In genomic region chr6:116139143-116139856, GRCm38 (mm10) we compare ENCODE assay signal across 11 mouse cellular contexts. TPM values are rescaled to one million over a fixed set of nuclear protein-coding genes. Genes with fewer than 3 reads are reported as not detected.
A peak's percentile ranks its signal among the peaks of the same experiment; 100 is the strongest.
DNase-seq lines count a peak whose midpoint lies in the region; ATAC-seq and TF ChIP-seq lines count a peak whose summit lies in the region.
"Had no signal": no experiment of that assay in that cellular context is flagged by ENCODE, and none has a peak within 500 bp of the region (broad histone marks: within the 10 kb centered on the region; RNA-seq: fewer than 3 reads in every experiment).

No protein-coding gene starts in this region.

- no peak overlapping the region for H3K4me2 ChIP-seq in forebrain, embryonic 14.5 days (ENCODE audit: low read length)
- H3K4me2 ChIP-seq in forebrain, embryonic 11.5 days (ENCODE audit: low read depth, low read length, severe bottlenecking), result no peak overlapping the region

- no peaks in the 10 kb centered on the region for H3K27me3 ChIP-seq in forebrain, embryonic 14.5 days (replicated peaks; ENCODE audit: control insufficient read depth, insufficient read depth, low read length)
- H3K27me3 ChIP-seq in forebrain, embryonic 11.5 days (ENCODE audit: control insufficient read depth, insufficient read depth, low read length), result no peaks in the 10 kb centered on the region

- peak; percentile 36 for DNase-seq in forebrain, embryonic 14.5 days (ENCODE audit: low spot score)
- no peak for DNase-seq in forebrain, embryonic 11.5 days (ENCODE audit: low spot score)
- no peak for DNase-seq in left cerebral cortex, adult 2 months (ENCODE audit: extremely low spot score in 1 of 2, low spot score in 2 of 2)
- no peak for DNase-seq in left cerebral cortex, adult 11 months (ENCODE audit: low spot score)
- peak; percentile 40 to 48 for DNase-seq in B cell, adult 2 months
- peak; percentile 26 for DNase-seq in embryo, embryonic 11 days
- DNase-seq in layer of hippocampus, adult 9-11 months, result no peak
- DNase-seq: adrenal gland, adult 8-10 months had no signal

- H3K4me1 ChIP-seq in forebrain, embryonic 14.5 days (ENCODE audit: control insufficient read depth, insufficient read depth, low read length), result no peaks in the 10 kb centered on the region
- no peaks in the 10 kb centered on the region for H3K4me1 ChIP-seq in forebrain, embryonic 11.5 days (replicated peaks; ENCODE audit: control insufficient read depth, insufficient read depth, low read length)

- ATAC-seq in forebrain, embryonic 14.5 days, result no peak
- no peak for ATAC-seq in forebrain, embryonic 11.5 days (replicated peaks; ENCODE audit: low FRiP score)
- no peak for ATAC-seq in monocyte, adult 5-6 weeks (replicated peaks; ENCODE audit: insufficient number of reproducible peaks, low FRiP score, low TSS enrichment, poor library complexity, severe bottlenecking)
- ATAC-seq: intestine, embryonic 16.5 days had no signal

- TF ChIP-seq CTCF in left cerebral cortex, adult 2 months (IDR thresholded peaks at IDR 0.05), result peak; percentile 60

- H3K9me3 ChIP-seq in forebrain, embryonic 14.5 days (replicated peaks; ENCODE audit: control insufficient read depth, low read length), result no peaks in the 10 kb centered on the region
- no peaks in the 10 kb centered on the region for H3K9me3 ChIP-seq in forebrain, embryonic 11.5 days (ENCODE audit: control insufficient read depth, low read length)
- H3K9me3 ChIP-seq: forebrain, embryonic 10.5 days had no signal

- H3K36me3 ChIP-seq in forebrain, embryonic 14.5 days (ENCODE audit: control insufficient read depth, insufficient read depth, low read length), result no peaks in the 10 kb centered on the region
- no peaks in the 10 kb centered on the region for H3K36me3 ChIP-seq in forebrain, embryonic 11.5 days (ENCODE audit: control insufficient read depth, insufficient read depth, low read length)

- H3K4me3 ChIP-seq in forebrain, embryonic 14.5 days (ENCODE audit: low read depth, low read length), result no peak overlapping the region
- H3K4me3 ChIP-seq in forebrain, embryonic 11.5 days (ENCODE audit: low read depth, low read length), result no peak overlapping the region
- H3K4me3 ChIP-seq in left cerebral cortex, adult 2 months, result no peak overlapping the region
- H3K4me3 ChIP-seq: forebrain, embryonic 10.5 days had no signal

- H3K27ac ChIP-seq in forebrain, embryonic 14.5 days (ENCODE audit: low read depth, low read length), result no peak overlapping the region
- H3K27ac ChIP-seq in forebrain, embryonic 11.5 days (ENCODE audit: low read depth, low read length), result no peak overlapping the region
- no peak overlapping the region for H3K27ac ChIP-seq in left cerebral cortex, adult 2 months
- H3K27ac ChIP-seq: forebrain, embryonic 10.5 days had no signal

- no peak overlapping the region for H3K9ac ChIP-seq in forebrain, embryonic 14.5 days (ENCODE audit: low read length)
- H3K9ac ChIP-seq in forebrain, embryonic 11.5 days (ENCODE audit: low read length), result no peak overlapping the region

- intact Hi-C loops in left cerebral cortex, adult 2 months (cut with DNase I), result loop anchor here (5.0 kb wide), 1 partner anchor 242 kb away; no protein-coding TSS in a partner anchor

- WGBS in forebrain, embryonic 14.5 days, result 62% methylated on average over 2 of the region's 2 CpGs
- 68% methylated on average over 2 of the region's 2 CpGs for WGBS in forebrain, embryonic 11.5 days

RNA-seq across cellular contexts. Expression of gene Tmcc1, which starts 54.0 kb away (rescaled TPM):
- 22.7 and 22.8 TPM in 2 replicates for polyA plus RNA-seq in forebrain, embryonic 14.5 days (2014; fragmentation: Nextera tagmentation; extraction: Ambion mirVana)
- 19.9 and 21.0 TPM in 2 replicates for polyA plus RNA-seq in forebrain, embryonic 11.5 days (2014; fragmentation: Nextera tagmentation; extraction: Ambion mirVana)
- 10 to 100 TPM; 72.8 to 76.7 TPM for total RNA-seq in left cerebral cortex, adult 2 months (2021)
- total RNA-seq in monocyte, adult 5-6 weeks (2017), result 102 to 131 TPM (median 105 TPM) in 3 replicates

Comparison
In these comparisons a context has a peak if more than half of its experiments do, and no peak if none do; other contexts are left out.
1. DNase-seq: peak in forebrain, embryonic 14.5 days (single experiment), B cell, adult 2 months (2 of 2) and embryo, embryonic 11 days (single experiment); none in forebrain, embryonic 11.5 days (single experiment), left cerebral cortex, adult 2 months (0 of 2), left cerebral cortex, adult 11 months (single experiment) and layer of hippocampus, adult 9-11 months (single experiment).